Mouse (Mus musculus) limb, embryonic 11.5 days (tissue): ENCODE results near the gene Ehhadh. TPM values are rescaled to one million over a fixed set of nuclear protein-coding genes. Genes with fewer than 3 reads are reported as not detected.

Source experiments
- ATAC-seq: fragments of 200-750 bp; cut with Nextera tagmentation; 2 replicates; pipeline ENCODE4 v1.8.0; 2017; ENCODE audit warnings: low read depth; ENCODE audit not compliant: insufficient number of reproducible peaks, low FRiP score, low TSS enrichment
- DNase-seq: peaks from one replicate; pipeline ENCODE4 v3.0.0-alpha.2; 2015; ENCODE audit warnings: low spot score
- H3K27ac ChIP-seq: fragments of 300-500 bp; sonication (generic); replicated peaks from 2 replicates; pipeline ENCODE4 v1.5.1; 2014; ENCODE audit warnings: low read depth, mild to moderate bottlenecking, low read length
- H3K27me3 ChIP-seq: fragments of 300-500 bp; sonication (generic); 2 replicates; pipeline ENCODE4 v1.6.1; 2014; ENCODE audit warnings: mild to moderate bottlenecking, low read length, mixed read lengths; ENCODE audit not compliant: control insufficient read depth, insufficient read depth
- H3K36me3 ChIP-seq: fragments of 300-500 bp; sonication (generic); 2 replicates; pipeline ENCODE4 v1.6.1; 2014; ENCODE audit warnings: mild to moderate bottlenecking, low read length, moderate library complexity, mixed read lengths; ENCODE audit not compliant: control insufficient read depth, insufficient read depth
- H3K4me1 ChIP-seq: fragments of 300-500 bp; sonication (generic); 2 replicates; pipeline ENCODE4 v1.6.1; 2014; ENCODE audit warnings: low read length, mixed read lengths; ENCODE audit not compliant: control insufficient read depth, insufficient read depth
- H3K4me2 ChIP-seq: fragments of 300-500 bp; sonication (generic); 2 replicates; pipeline ENCODE4 v1.6.1; 2014; ENCODE audit warnings: low read depth, mild to moderate bottlenecking, moderate library complexity; ENCODE audit not compliant: severe bottlenecking
- H3K4me3 ChIP-seq: fragments of 300-500 bp; sonication (generic); 2 replicates; pipeline ENCODE4 v1.5.1; 2014; ENCODE audit warnings: low read depth, low read length
- H3K9ac ChIP-seq: fragments of 300-500 bp; sonication (generic); 2 replicates; pipeline ENCODE4 v1.6.1; 2014; ENCODE audit warnings: mild to moderate bottlenecking, low read length
- H3K9me3 ChIP-seq: fragments of 300-500 bp; sonication (generic); 2 replicates; pipeline ENCODE4 v1.6.1; 2016; ENCODE audit warnings: low read length; ENCODE audit not compliant: control insufficient read depth
- WGBS: fragments of 180-500 bp; shearing (Covaris S2); extraction: QIAGEN DNeasy Blood & Tissue Kit; methylation state at CpG from one replicate; pipeline ENCODE4 v1.1.7; 2014; 5-methylcytosine and 5-hydroxymethylcytosine counted together
- polyA plus RNA-seq: library from polyadenylated mRNA; unstranded; fragments of >200 nt; fragmentation: Nextera tagmentation; extraction: Ambion mirVana; gene quantifications from 2 replicates; pipeline ENCODE4 v1.2.1, GENCODE M21; 2014

Ehhadh gene
- polyA plus RNA-seq, 1 experiment from 2014 or later, result 2.4 TPM

GRCm38 (mm10) chr16:21742191-21742870, 45.3 kb downstream of the Ehhadh start:
- Histone ChIP-seq H3K27ac (no peak overlapping the region), H3K4me2 (no peak overlapping the region), H3K36me3 (no peaks in the 10 kb centered on the region), H3K27me3 (no peaks in the 10 kb centered on the region), H3K4me1 (no peaks in the 10 kb centered on the region), H3K4me3 (no peak overlapping the region), H3K9me3 (no peaks in the 10 kb centered on the region), H3K9ac (no peak overlapping the region)
- 83% methylated on average over 5 of the region's 5 CpGs for WGBS
- DNase-seq (no peak), ATAC-seq (no peak)

GRCm38 (mm10) chr16:21741542-21741941, 46.1 kb downstream of the Ehhadh start:
- no peaks in the 10 kb centered on the region for H3K4me1 ChIP-seq
- no peaks in the 10 kb centered on the region for H3K9me3 ChIP-seq
- no peak overlapping the region for H3K4me3 ChIP-seq
- 90% methylated on average over 3 of the region's 3 CpGs for WGBS
- no peak for ATAC-seq
- no peaks in the 10 kb centered on the region for H3K27me3 ChIP-seq
- no peaks in the 10 kb centered on the region for H3K36me3 ChIP-seq
- no peak overlapping the region for H3K27ac ChIP-seq
- H3K4me2 ChIP-seq, result no peak overlapping the region
- no peak for DNase-seq
- H3K9ac ChIP-seq, result no peak overlapping the region

- H3K27ac ChIP-seq, result no peak overlapping the region
- H3K9ac ChIP-seq, result no peak overlapping the region
- no peaks in the 10 kb centered on the region for H3K9me3 ChIP-seq
- no peak overlapping the region for H3K4me2 ChIP-seq
- 78% methylated on average over 1 of the region's 1 CpGs for WGBS
- no peaks in the 10 kb centered on the region for H3K4me1 ChIP-seq
- no peak for DNase-seq
- no peaks in the 10 kb centered on the region for H3K27me3 ChIP-seq
- H3K4me3 ChIP-seq, result no peak overlapping the region
- H3K36me3 ChIP-seq, result no peaks in the 10 kb centered on the region
- ATAC-seq, result no peak
These were observed 52.0 kb downstream of the Ehhadh start for GRCm38 (mm10) chr16:21735638-21736037.

DNA sequence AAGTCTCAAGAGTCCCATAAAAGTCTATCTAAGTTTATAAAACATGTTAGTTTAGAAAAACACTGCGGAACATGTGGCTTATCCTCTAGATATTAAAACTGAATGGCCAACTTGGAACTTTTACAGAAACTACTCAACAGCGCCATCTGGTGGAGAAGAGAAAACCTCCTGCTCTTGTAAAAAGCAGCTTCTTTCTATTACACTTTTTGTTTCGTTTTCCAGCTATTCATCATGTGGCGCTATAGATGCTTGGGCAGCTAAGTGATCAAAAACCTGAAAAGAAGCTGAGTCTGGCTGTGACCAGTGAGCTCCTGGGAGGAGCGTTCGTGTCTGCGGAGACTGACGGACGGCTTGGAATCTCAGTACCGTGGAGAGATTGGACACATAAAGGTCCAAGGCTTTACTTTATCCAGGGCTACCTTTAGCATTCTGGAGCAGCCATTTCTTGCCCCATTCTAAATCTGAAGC, 59.7 kb downstream of the Ehhadh start:
- Histone ChIP-seq H3K4me3 (no peak overlapping the region), H3K27me3 (no peaks in the 10 kb centered on the region), H3K36me3 (no peaks in the 10 kb centered on the region), H3K9me3 (no peaks in the 10 kb centered on the region), H3K4me2 (no peak overlapping the region), H3K27ac (no peak overlapping the region), H3K4me1 (no peaks in the 10 kb centered on the region), H3K9ac (no peak overlapping the region)
- WGBS, result 51% methylated on average over 10 of the region's 10 CpGs
- DNase-seq (peak; percentile 78), ATAC-seq (no peak)

- H3K36me3 ChIP-seq, result no peaks in the 10 kb centered on the region
- no peaks in the 10 kb centered on the region for H3K9me3 ChIP-seq
- H3K27ac ChIP-seq, result no peak overlapping the region
- WGBS, result 87% methylated on average over 3 of the region's 3 CpGs
- H3K9ac ChIP-seq, result no peak overlapping the region
- no peak for DNase-seq
- no peaks in the 10 kb centered on the region for H3K27me3 ChIP-seq
- H3K4me3 ChIP-seq, result no peak overlapping the region
- H3K4me1 ChIP-seq, result no peaks in the 10 kb centered on the region
- no peak overlapping the region for H3K4me2 ChIP-seq
- ATAC-seq, result no peak
These were observed 60.2 kb downstream of the Ehhadh start for GRCm38 (mm10) chr16:21727421-21727820.

DNA sequence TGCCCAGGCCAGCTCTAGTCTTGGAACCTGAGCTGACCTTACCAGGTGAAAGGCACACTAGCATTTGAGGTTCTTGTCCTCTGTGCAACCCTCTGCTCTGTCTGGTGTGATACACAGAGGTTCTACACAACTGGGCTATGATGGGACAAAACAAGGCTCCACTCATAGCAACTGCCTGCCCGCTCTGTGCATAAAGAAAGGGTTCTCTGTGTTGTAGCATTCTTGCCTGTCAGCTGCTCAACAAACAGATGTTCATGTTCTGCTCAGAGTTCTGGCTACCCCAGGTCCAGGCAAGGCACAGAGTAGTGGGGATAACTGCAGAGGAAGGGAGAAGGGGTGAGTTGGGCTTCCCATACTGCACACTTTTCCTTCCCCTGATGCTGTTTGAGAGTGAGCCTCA, 63.3 kb downstream of the Ehhadh start:
- H3K4me2 ChIP-seq, result no peak overlapping the region
- no peaks in the 10 kb centered on the region for H3K27me3 ChIP-seq
- no peaks in the 10 kb centered on the region for H3K4me1 ChIP-seq
- H3K9me3 ChIP-seq, result no peaks in the 10 kb centered on the region
- ATAC-seq (no peak), DNase-seq (no peak)
- H3K4me3 ChIP-seq, result no peak overlapping the region
- H3K36me3 ChIP-seq, result no peaks in the 10 kb centered on the region
- no peak overlapping the region for H3K27ac ChIP-seq
- H3K9ac ChIP-seq, result no peak overlapping the region
- WGBS, result 96% methylated on average over 1 of the region's 1 CpGs

DNA sequence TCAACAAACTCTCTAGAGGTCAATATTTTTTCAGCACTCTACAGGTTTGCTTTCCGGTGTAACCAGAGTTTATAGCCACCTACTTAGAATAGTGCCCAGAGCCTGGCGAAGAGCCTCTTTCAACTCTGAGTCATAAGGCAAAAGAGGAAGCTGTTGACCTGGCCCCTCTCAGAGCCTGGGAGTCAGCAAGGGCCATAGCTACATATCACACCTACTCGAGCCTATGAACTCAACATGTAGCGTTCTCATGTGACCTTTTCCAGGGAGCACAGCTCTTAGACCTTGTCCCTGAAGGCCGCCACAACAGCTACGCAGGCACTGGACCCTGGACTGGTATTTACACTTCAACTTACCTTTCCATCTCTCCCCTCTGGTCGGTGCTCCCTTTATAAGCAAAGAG, 67.8 kb downstream of the Ehhadh start:
- no peak overlapping the region for H3K4me3 ChIP-seq
- DNase-seq (no peak), ATAC-seq (no peak)
- H3K4me1 ChIP-seq, result no peaks in the 10 kb centered on the region
- no peaks in the 10 kb centered on the region for H3K36me3 ChIP-seq
- H3K9ac ChIP-seq, result no peak overlapping the region
- H3K27ac ChIP-seq, result no peak overlapping the region
- H3K27me3 ChIP-seq, result no peaks in the 10 kb centered on the region
- 89% methylated on average over 7 of the region's 7 CpGs for WGBS
- no peaks in the 10 kb centered on the region for H3K9me3 ChIP-seq
- no peak overlapping the region for H3K4me2 ChIP-seq

- 85% methylated on average over 10 of the region's 10 CpGs for WGBS
These were observed 73.1 kb downstream of the Ehhadh start for GRCm38 (mm10) chr16:21714516-21714915.

More at GRCm38 (mm10) chr16:21714516-21714915, 73.1 kb downstream of the Ehhadh start:
- H3K9me3 ChIP-seq, result no peaks in the 10 kb centered on the region
- H3K4me2 ChIP-seq, result no peak overlapping the region
- no peak overlapping the region for H3K4me3 ChIP-seq
- no peak for ATAC-seq
- H3K27me3 ChIP-seq, result no peaks in the 10 kb centered on the region
- H3K9ac ChIP-seq, result no peak overlapping the region
- no peaks in the 10 kb centered on the region for H3K36me3 ChIP-seq
- no peak overlapping the region for H3K27ac ChIP-seq
- H3K4me1 ChIP-seq, result no peaks in the 10 kb centered on the region
- DNase-seq, result no peak
